ENCODE assay signal across 16 mouse cellular contexts in the genomic region with DNA sequence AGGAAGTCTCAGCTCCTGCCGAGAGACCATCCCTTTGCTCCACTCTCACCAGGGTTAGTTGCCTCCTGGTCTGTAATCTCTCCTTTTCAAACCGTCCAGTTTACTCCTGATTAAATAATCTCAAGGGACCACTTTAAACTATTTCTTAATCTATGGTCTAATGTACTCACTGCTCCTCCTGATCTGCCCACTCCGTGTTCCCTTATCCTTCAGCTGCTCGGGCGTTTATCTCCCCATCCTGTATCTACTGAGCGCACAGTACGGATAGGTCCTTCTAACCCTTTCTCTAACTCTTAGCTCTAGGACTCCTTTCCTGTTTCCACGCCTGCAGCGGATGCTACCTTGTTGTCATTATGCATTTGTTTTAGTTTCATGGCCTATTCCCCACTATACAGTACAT.
DNase-seq lines count a peak whose midpoint lies in the region; ATAC-seq and TF ChIP-seq lines count a peak whose summit lies in the region.
"Had no signal": no experiment of that assay in that cellular context is flagged by ENCODE, and none has a peak within 500 bp of the region (broad histone marks: within the 10 kb centered on the region; RNA-seq: fewer than 3 reads in every experiment).

No protein-coding gene starts in this region.

- no peaks in the 10 kb centered on the region for H3K79me2 ChIP-seq in MEL (ENCODE audit: control insufficient read depth, insufficient read depth, low read length, poor library complexity)

- 0 out of 2 replicates have a peak overlapping the region, but pooled peaks have one; percentile 1 for H3K27ac ChIP-seq in layer of hippocampus, adult 2 months
- H3K27ac ChIP-seq in MEL (ENCODE audit: control insufficient read depth, low read depth, low read length): peak overlapping the region; percentile 48
- peak overlapping the region; percentile 98 for H3K27ac ChIP-seq in liver, embryonic 15.5 days (replicated peaks)
- H3K27ac ChIP-seq: hindbrain, embryonic 13.5 days; limb, embryonic 10.5 days; macrophage; neural tube, embryonic 12.5 days had no signal

- no peak for TF ChIP-seq CTCF in layer of hippocampus, adult 2 months (conservative IDR thresholded peaks at IDR 0.05)
- TF ChIP-seq CTCF in MEL (IDR thresholded peaks at IDR 0.05 in 2 of 3, conservative IDR thresholded peaks at IDR 0.05 in 1 of 3; ENCODE audit: control insufficient read depth in 1 of 3, insufficient read depth in 1 of 3, low read depth in 2 of 3, low read length in 3 of 3, poor library complexity in 1 of 3, severe bottlenecking in 1 of 3): no peak

- DNase-seq in layer of hippocampus, adult 2 months (ENCODE audit: low spot score in 2 of 2): no peak
- no peak for DNase-seq in layer of hippocampus, postnatal 14 days (ENCODE audit: low spot score in 2 of 2)
- peak; percentile 65 for DNase-seq in MEL (ENCODE audit: low read depth, low spot score)
- DNase-seq in c-Kit-positive CD71-positive TER-119-positive erythroid progenitor cells, embryonic 14.5 days (ENCODE audit: low spot score): peak; percentile 84
- no peak for DNase-seq in testis, postnatal 14 days (ENCODE audit: low spot score)
- DNase-seq in left cerebral cortex, postnatal 14 days (ENCODE audit: low spot score in 2 of 2): no peak
- DNase-seq: adrenal gland, postnatal 25 days; cerebellum, adult 18-20 months; gastrocnemius, postnatal 25 days; kidney, adult 9 months; right cerebral cortex, postnatal 4 days had no signal

- intact Hi-C loops in left cerebral cortex, postnatal 14 days (cut with DNase I): no loop called here

- H3K9ac ChIP-seq in MEL (ENCODE audit: control insufficient read depth, low read depth, low read length, poor library complexity, severe bottlenecking): peak overlapping the region; percentile 7; the same call in 1 of the 2 replicates
- H3K9ac ChIP-seq in liver, embryonic 15.5 days: peak overlapping the region; percentile 60
- H3K9ac ChIP-seq: hindbrain, embryonic 13.5 days; neural tube, embryonic 12.5 days had no signal

- H3K4me2 ChIP-seq in liver, embryonic 15.5 days: peak overlapping the region; percentile 77
- H3K4me2 ChIP-seq: hindbrain, embryonic 13.5 days; neural tube, embryonic 12.5 days had no signal

- peak; percentile 91 to 97 for TF ChIP-seq EP300 in MEL (IDR thresholded peaks at IDR 0.05; ENCODE audit: low read depth in 1 of 2, low read length in 2 of 2)

- no peaks in the 10 kb centered on the region for H3K27me3 ChIP-seq in MEL (ENCODE audit: control insufficient read depth in 1 of 2, insufficient read depth in 2 of 2, low read length in 2 of 2)
- H3K27me3 ChIP-seq in liver, embryonic 15.5 days: no peaks in the 10 kb centered on the region
- H3K27me3 ChIP-seq: hindbrain, embryonic 13.5 days; neural tube, embryonic 12.5 days had no signal

- peaks cover 35 to 61% of the 10 kb centered on the region in 2 experiments for H3K4me1 ChIP-seq in MEL (ENCODE audit: control insufficient read depth in 1 of 2, insufficient read depth in 2 of 2, low read length in 2 of 2)
- peaks cover 100% of the 10 kb centered on the region for H3K4me1 ChIP-seq in liver, embryonic 15.5 days (replicated peaks)
- H3K4me1 ChIP-seq: neural tube, embryonic 12.5 days had no signal

- no peak overlapping the region for H3K4me3 ChIP-seq in layer of hippocampus, adult 2 months
- H3K4me3 ChIP-seq in MEL (ENCODE audit: control insufficient read depth in 1 of 2, insufficient read depth in 1 of 2, low read depth in 2 of 2, low read length in 2 of 2): peak overlapping the region in 1 of 2 experiments; percentile 26; a peak in 2 of 4 replicates
- H3K4me3 ChIP-seq in liver, embryonic 15.5 days (replicated peaks): peak overlapping the region; percentile 35
- H3K4me3 ChIP-seq: hindbrain, embryonic 13.5 days; limb, embryonic 10.5 days; neural tube, embryonic 12.5 days had no signal

- peak; percentile 86 for ATAC-seq in liver, embryonic 15.5 days (ENCODE audit: insufficient read depth)

- TF ChIP-seq RAD21 in MEL (IDR thresholded peaks at IDR 0.05; ENCODE audit: low read depth, low read length): no peak

- peaks cover 0 to 58% of the 10 kb centered on the region in 2 experiments; a peak in 2 of 4 replicates for H3K36me3 ChIP-seq in MEL (ENCODE audit: control insufficient read depth in 1 of 2, insufficient read depth in 2 of 2, low read length in 2 of 2)
- H3K36me3 ChIP-seq in liver, embryonic 15.5 days (replicated peaks): no peaks in the 10 kb centered on the region
- H3K36me3 ChIP-seq: hindbrain, embryonic 13.5 days; limb, embryonic 10.5 days; neural tube, embryonic 12.5 days had no signal

- 17% methylated on average over 9 of the region's 9 CpGs for WGBS in liver, embryonic 15.5 days (ENCODE audit: insufficient replicate concordance)

- no peaks in the 10 kb centered on the region for H3K9me3 ChIP-seq in MEL (replicated peaks; ENCODE audit: insufficient read depth, low read length)
- no peaks in the 10 kb centered on the region for H3K9me3 ChIP-seq in liver, embryonic 15.5 days (replicated peaks)
- H3K9me3 ChIP-seq: hindbrain, embryonic 13.5 days; limb, embryonic 10.5 days; neural tube, embryonic 12.5 days had no signal

- TF ChIP-seq POLR2A in MEL (IDR thresholded peaks at IDR 0.05; ENCODE audit: control insufficient read depth in 1 of 2, insufficient read depth in 1 of 2, low read depth in 1 of 2, low read length in 2 of 2, poor library complexity in 1 of 2): no peak

TF ChIP-seq in MEL, 35 proteins besides CTCF, POLR2A, EP300 and RAD21:
- no peak for TF ChIP-seq USF2 (IDR thresholded peaks at IDR 0.05; ENCODE audit: borderline replicate concordance in 1 of 2, insufficient read depth in 1 of 2, low read depth in 1 of 2, low read length in 2 of 2)
- peak; percentile 98 for TF ChIP-seq GATA1 (IDR thresholded peaks at IDR 0.05; ENCODE audit: low read depth, low read length)
- TF ChIP-seq TAL1 (IDR thresholded peaks at IDR 0.05; ENCODE audit: low read length): peak; percentile 39
- TF ChIP-seq MYC (IDR thresholded peaks at IDR 0.05; ENCODE audit: low read depth, low read length): 0 out of 2 replicates have a peak, but pooled peaks have one; percentile 26
- TF ChIP-seq RCOR1 (IDR thresholded peaks at IDR 0.05; ENCODE audit: low read depth, low read length): peak; percentile 82
- peak; percentile 99 for TF ChIP-seq TCF12 (IDR thresholded peaks at IDR 0.05; ENCODE audit: low read depth, low read length)
- TF ChIP-seq MAZ (IDR thresholded peaks at IDR 0.05; ENCODE audit: low read depth, low read length): no peak; the same call in 1 of the 2 replicates
- TF ChIP-seq SIN3A (IDR thresholded peaks at IDR 0.05; ENCODE audit: low read length): peak; percentile 82
- TF ChIP-seq ELF1 (IDR thresholded peaks at IDR 0.05; ENCODE audit: low read depth, low read length): no peak
- TF ChIP-seq TBP (IDR thresholded peaks at IDR 0.05; ENCODE audit: low read depth, low read length): peak; percentile 24; the same call in 1 of the 2 replicates
- TF ChIP-seq MYB (IDR thresholded peaks at IDR 0.05; ENCODE audit: low read depth, low read length): peak; percentile 64; the same call in 1 of the 2 replicates
- TF ChIP-seq CHD1 (IDR thresholded peaks at IDR 0.05; ENCODE audit: low read depth, low read length): no peak
- TF ChIP-seq ETS1 (IDR thresholded peaks at IDR 0.05; ENCODE audit: low read depth, low read length): peak; percentile 86
- 0 out of 2 replicates have a peak, but pooled peaks have one; percentile 37 for TF ChIP-seq MEF2A (IDR thresholded peaks at IDR 0.05; ENCODE audit: extremely low read depth, insufficient replicate concordance, low read depth, low read length, poor library complexity, severe bottlenecking)
- 0 out of 2 replicates have a peak, but pooled peaks have one; percentile 12 for TF ChIP-seq BHLHE40 (IDR thresholded peaks at IDR 0.05; ENCODE audit: borderline replicate concordance, low read depth, low read length)
TF ChIP-seq in MEL: peak in this region for 11.

Comparison
In these comparisons a context has a peak if more than half of its experiments do, and no peak if none do; other contexts are left out.
1. DNase-seq: peak in MEL (single experiment) and c-Kit-positive CD71-positive TER-119-positive erythroid progenitor cells, embryonic 14.5 days (single experiment); none in layer of hippocampus, adult 2 months (0 of 2), layer of hippocampus, postnatal 14 days (0 of 2), testis, postnatal 14 days (single experiment) and left cerebral cortex, postnatal 14 days (0 of 2).
2. H3K27ac ChIP-seq: peak in every context shown above with its lines; median percentile 98 in liver, embryonic 15.5 days; 48 in MEL; 1 in layer of hippocampus, adult 2 months.